ENCODE assay signal across 8 mouse cellular contexts in the genomic region with DNA sequence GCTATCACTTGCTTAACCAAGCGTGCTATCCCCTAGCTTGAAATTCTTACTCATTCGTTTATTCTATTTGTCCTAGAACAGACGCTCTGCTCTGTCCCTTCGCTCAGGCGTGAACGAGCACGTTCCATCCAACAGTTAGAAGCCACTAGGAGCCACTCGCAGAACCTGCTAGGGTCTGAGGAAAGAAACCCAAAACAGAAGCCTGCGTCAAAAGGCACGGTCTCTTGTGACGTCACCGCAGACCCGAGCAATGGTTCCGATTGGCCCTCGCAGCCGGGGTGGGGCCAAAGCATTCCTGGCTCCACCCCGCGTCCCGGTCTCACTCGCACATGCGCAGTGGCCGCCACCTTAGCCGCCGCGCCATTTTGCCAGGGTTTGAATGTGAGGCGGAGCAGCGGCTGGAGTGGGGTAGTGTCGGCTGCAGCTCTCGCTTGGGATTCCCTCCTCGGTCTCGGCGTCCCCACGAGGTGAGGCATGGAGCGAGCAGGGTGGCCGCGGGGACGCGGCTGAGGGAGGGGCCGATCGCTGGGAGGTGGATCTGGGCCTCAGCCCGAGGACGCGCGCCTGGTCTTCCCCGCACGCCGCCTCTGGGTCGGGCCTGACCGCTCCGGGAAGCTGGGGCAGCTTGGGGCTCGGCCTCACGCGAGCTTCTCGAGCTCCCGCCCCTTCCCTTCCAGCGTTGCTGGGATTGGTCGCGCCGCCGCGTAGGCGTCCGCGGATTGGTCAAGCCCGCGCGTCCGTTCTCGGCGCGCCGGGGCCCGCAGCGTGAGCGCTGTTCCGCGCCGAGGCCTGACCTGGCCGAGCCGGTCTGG. TPM values are rescaled to one million over a fixed set of nuclear protein-coding genes. Genes with fewer than 3 reads are reported as not detected.
DNase-seq lines count a peak whose midpoint lies in the region; ATAC-seq lines count a peak whose summit lies in the region.

A gene (plus strand): TSS at position 330 of the 812 bp plus-strand sequence.

- under 1% methylated on average over 78 of the region's 80 CpGs for WGBS in hindbrain, embryonic 11.5 days

- no peaks in the 10 kb centered on the region for H3K9me3 ChIP-seq in hindbrain, embryonic 11.5 days (ENCODE audit: control insufficient read depth, low read length)

- no peaks in the 10 kb centered on the region for H3K27me3 ChIP-seq in hindbrain, embryonic 11.5 days (ENCODE audit: control insufficient read depth, insufficient read depth, low read length)

- H3K4me3 ChIP-seq in hindbrain, embryonic 11.5 days (ENCODE audit: low read depth, low read length) = peak within 1 kb of the TSS; percentile 91

- H3K4me1 ChIP-seq in hindbrain, embryonic 11.5 days (replicated peaks; ENCODE audit: control insufficient read depth, insufficient read depth, low read length) = 0 out of 2 replicates have a peak, but pooled peaks cover 2% of the 10 kb centered on the region

- H3K9ac ChIP-seq in hindbrain, embryonic 11.5 days (ENCODE audit: low read depth, low read length) = peak within 1 kb of the TSS; percentile 97

- H3K27ac ChIP-seq in hindbrain, embryonic 11.5 days (ENCODE audit: low read depth, low read length) = peak within 1 kb of the TSS; percentile 98

- peak within 1 kb of the TSS; percentile 73 for H3K4me2 ChIP-seq in hindbrain, embryonic 11.5 days (replicated peaks; ENCODE audit: low read depth, low read length)

- DNase-seq in Muller cell, postnatal 12 days (ENCODE audit: inconsistent ontology term) = peak; percentile 99
- DNase-seq in cerebellum, adult 9-11 months = peak; percentile 97
- DNase-seq in frontal cortex, adult 2 months (ENCODE audit: extremely low spot score in 1 of 2, low spot score in 1 of 2) = peak; percentile 93 to 98
- peak; percentile 99 for DNase-seq in hindbrain, embryonic 11.5 days (ENCODE audit: low spot score)
- DNase-seq in layer of hippocampus, postnatal 10 days (ENCODE audit: low spot score in 2 of 2) = peak; percentile 98 to 99
- DNase-seq in lung, postnatal 10 days = peak; percentile 97
- peak; percentile 98 for DNase-seq in ovary, postnatal 36 days (ENCODE audit: low spot score)
- DNase-seq in thymus, postnatal 25 days = peak; percentile 98

- H3K36me3 ChIP-seq in hindbrain, embryonic 11.5 days (ENCODE audit: control insufficient read depth, insufficient read depth, low read length) = no peaks in the 10 kb centered on the region

- peak; percentile 96 for ATAC-seq in hindbrain, embryonic 11.5 days (ENCODE audit: low FRiP score)

RNA-seq across cellular contexts. Expression of the gene that starts here (rescaled TPM):
- polyA plus RNA-seq in frontal cortex, adult 2 months (2012; rRNA removed) = 43.8 and 48.1 TPM in 2 replicates
- polyA plus RNA-seq in hindbrain, embryonic 11.5 days (2014; fragmentation: Nextera tagmentation; extraction: Ambion mirVana) = 169 and 219 TPM in 2 replicates
- 10 to 100 TPM; 67.2 to 70.4 TPM for total RNA-seq in layer of hippocampus, postnatal 10 days (2021)

Comparison
In these comparisons a context has a peak if more than half of its experiments do, and no peak if none do; other contexts are left out.
1. Peak in every context shown above with its lines: DNase-seq, ATAC-seq, H3K4me3 ChIP-seq and H3K27ac ChIP-seq.